Mouse (Mus musculus) gastrocnemius, postnatal 4 days (tissue): Measurements from ENCODE around the gene Amotl2. TPM values are rescaled to one million over a fixed set of nuclear protein-coding genes. Genes with fewer than 3 reads are reported as not detected.

Experiments used
- DNase-seq, 2 experiments: peaks; one replicate each; pipeline ENCODE4 v3.0.0; 2021 to 2022; ENCODE audit warnings: low spot score in 2 of 2, mixed read lengths in 2 of 2
- total RNA-seq, 2 experiments: library from RNA; stranded (reverse); gene quantifications; 2 replicates each; pipeline ENCODE4 v1.2.3; 2021

Gene Amotl2
- total RNA-seq, 2 experiments from 2014 or later = 58.1 to 61.2 TPM

DNA sequence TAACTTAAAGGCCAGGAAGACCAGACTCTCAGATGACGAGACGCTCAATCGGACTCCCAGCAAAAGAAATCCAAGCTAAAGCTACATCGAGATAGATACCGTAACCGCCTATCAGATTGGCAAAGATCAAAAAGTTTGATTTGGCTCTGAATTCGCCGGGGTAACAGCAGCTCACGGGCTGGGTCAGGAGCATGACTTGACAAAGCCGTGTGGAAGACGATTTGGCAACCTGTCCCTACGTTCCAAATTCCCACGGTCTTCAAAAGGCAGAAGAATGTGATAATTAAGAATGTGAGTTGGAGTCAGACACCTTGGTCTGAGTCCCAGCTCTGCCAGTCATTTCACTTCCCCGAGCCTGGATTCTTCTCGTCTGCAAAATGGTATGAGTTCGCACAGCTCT, 53.7 kb downstream of the Amotl2 start:
- DNase-seq = no peak

DNA sequence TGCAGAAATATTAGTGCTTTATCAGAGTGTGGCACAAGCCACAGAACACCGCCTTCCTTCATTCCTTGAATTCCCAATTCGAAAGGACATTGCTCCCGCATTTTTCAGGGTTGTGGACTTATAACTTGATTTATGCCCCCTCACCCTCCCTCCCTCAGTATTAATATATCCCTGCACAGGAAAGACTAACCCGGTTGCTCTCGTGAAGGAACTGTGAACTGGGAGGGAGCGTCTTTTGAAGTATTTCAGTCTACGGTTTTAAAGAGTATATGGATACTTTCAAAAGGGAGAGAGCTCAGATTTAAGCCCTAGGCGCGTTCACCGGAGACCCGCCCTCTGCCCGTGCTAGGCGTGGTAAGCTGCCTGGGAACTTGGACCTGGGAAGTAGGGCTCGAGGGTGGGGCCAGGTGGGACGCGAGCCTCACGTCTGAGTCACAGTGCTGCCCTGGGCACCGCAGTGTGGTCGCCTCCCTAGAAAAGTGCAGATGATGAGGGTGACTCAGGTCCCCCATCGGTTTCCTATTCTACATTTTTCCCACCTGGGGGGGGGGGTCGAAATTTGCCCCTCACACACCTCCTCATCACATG, 54.9 kb downstream of the Amotl2 start:
- no peak for DNase-seq

- DNase-seq = peak in 1 of 2 experiments; percentile 49
Observed at GRCm38 (mm10) chr9:102777631-102778591, 61.4 kb downstream of the Amotl2 start.

GRCm38 (mm10) chr9:102779493-102779892, 63.0 kb downstream of the Amotl2 start:
- peak; percentile 91 to 96 for DNase-seq

Other genes starting within 250 kb of the Amotl2 start
- gene Ky, start 210.9 kb upstream of the Amotl2 start, total RNA-seq = 100 to 1,000 TPM; 109 to 122 TPM
- 100 to 1,000 TPM; 200 to 212 TPM for gene Anapc13, start 90.4 kb upstream of the Amotl2 start, total RNA-seq
- gene Cep63, start 90.1 kb upstream of the Amotl2 start, total RNA-seq = 10 to 100 TPM; 41.1 to 43.7 TPM
- gene Ryk, start 118.2 kb downstream of the Amotl2 start, total RNA-seq = 10 to 100 TPM; 60.0 to 60.5 TPM